Mouse (Mus musculus) heart, postnatal 4 days (tissue): Measurements from ENCODE around the gene Pvr. TPM values are rescaled to one million over a fixed set of nuclear protein-coding genes. Genes with fewer than 3 reads are reported as not detected.

Experiments used
- DNase-seq: peaks from one replicate; pipeline ENCODE4 v3.0.0; 2021
- total RNA-seq, 2 experiments: library from RNA; stranded (reverse); gene quantifications; 2 replicates each; pipeline ENCODE4 v1.2.3; 2021

The Pvr gene
- total RNA-seq, 2 experiments from 2014 or later: 25.7 to 28.3 TPM

GRCm38 (mm10) chr7:19871137-19871621 is 49.8 kb downstream of the Pvr start:
- no peak for DNase-seq

- no peak for DNase-seq
Observed at GRCm38 (mm10) chr7:19867751-19868399, 53.1 kb downstream of the Pvr start.

- DNase-seq: no peak
Observed at GRCm38 (mm10) chr7:19866490-19866889, 54.5 kb downstream of the Pvr start.

GRCm38 (mm10) chr7:19865246-19866036 is 55.5 kb downstream of the Pvr start:
- no peak for DNase-seq

GRCm38 (mm10) chr7:19864241-19864640 is 56.7 kb downstream of the Pvr start:
- peak; percentile 54 for DNase-seq

- no peak for DNase-seq
Observed at GRCm38 (mm10) chr7:19861199-19861598, 59.8 kb downstream of the Pvr start, which contains the start of gene Ceacam16. Gene Ceacam16, minus strand, starts transcription at chr7:19861299.

GRCm38 (mm10) chr7:19859740-19860139 is 61.2 kb downstream of the Pvr start:
- no peak for DNase-seq

GRCm38 (mm10) chr7:19856283-19856682 is 64.7 kb downstream of the Pvr start:
- DNase-seq: no peak

GRCm38 (mm10) chr7:19855663-19856062 is 65.3 kb downstream of the Pvr start:
- DNase-seq: no peak

Other genes starting within 250 kb of the Pvr start
- gene Apoc2, start 243.2 kb downstream of the Pvr start, total RNA-seq: under 1 TPM in 1 of 2 experiments, not detected in 1; 0.52 TPM
- gene Gm44805, start 239.7 kb downstream of the Pvr start, total RNA-seq: not detected
- not detected for gene Apoc4, start 239.7 kb downstream of the Pvr start, total RNA-seq
- 1 to 10 TPM; 1.9 to 3.0 TPM for gene Apoc1, start 228.5 kb downstream of the Pvr start, total RNA-seq
- gene Apoe, start 222.0 kb downstream of the Pvr start, total RNA-seq: 100 to 1,000 TPM; 198 to 213 TPM
- 100 to 1,000 TPM; 147 to 153 TPM for gene Tomm40, start 205.7 kb downstream of the Pvr start, total RNA-seq
- gene Nectin2, start 170.7 kb downstream of the Pvr start, total RNA-seq: 10 to 100 TPM; 41.7 to 45.4 TPM
- gene Bcam, start 150.1 kb downstream of the Pvr start, total RNA-seq: 100 to 1,000 TPM; 263 to 285 TPM
- not detected for gene Cblc, start 124.4 kb downstream of the Pvr start, total RNA-seq
- gene Bcl3, start 98.4 kb downstream of the Pvr start, total RNA-seq: 1 to 10 TPM; 4.0 TPM
- not detected for gene Gm19345, start 69.2 kb downstream of the Pvr start, total RNA-seq
- under 1 TPM in 1 of 2 experiments, not detected in 1; 0.38 TPM for gene Ceacam16, start 59.9 kb downstream of the Pvr start, total RNA-seq
- not detected for gene Ceacam19, start 33.2 kb downstream of the Pvr start, total RNA-seq
- gene Igsf23, start 29.6 kb upstream of the Pvr start, total RNA-seq: 1 to 10 TPM; 2.2 to 2.6 TPM
- not detected for gene Ceacam20, start 44.3 kb upstream of the Pvr start, total RNA-seq
- not detected for gene Nlrp9b, start 70.3 kb upstream of the Pvr start, total RNA-seq
- gene Vmn1r91, start 178.5 kb upstream of the Pvr start, total RNA-seq: not detected
- not detected for gene Gm16442, start 201.4 kb upstream of the Pvr start, total RNA-seq
- gene Vmn1r93, start 217.9 kb upstream of the Pvr start, total RNA-seq: not detected
- gene Vmn1r94, start 247.2 kb upstream of the Pvr start, total RNA-seq: not detected